Mouse (Mus musculus): ENCODE results near the gene Prex1.

- no peak for TF ChIP-seq CTCF (IDR thresholded peaks at IDR 0.05; ENCODE audit: low read depth)
- no peak for TF ChIP-seq EP300 (IDR thresholded peaks at IDR 0.05; ENCODE audit: low read depth)
Measured at GRCm38 (mm10) chr2:166726891-166727290, 13.3 kb upstream of the Prex1 start.
